Mouse (Mus musculus) neural tube, embryonic 14.5 days (tissue): ENCODE measurements around the gene Chst10. TPM values are rescaled to one million over a fixed set of nuclear protein-coding genes. Genes with fewer than 3 reads are reported as not detected.

ENCODE experiments used
- ATAC-seq: fragments of 200-750 bp; cut with Nextera tagmentation; 2 replicates; pipeline ENCODE4 v1.8.0; 2017; ENCODE audit warnings: low read depth, mild to moderate bottlenecking, moderate TSS enrichment, moderate library complexity
- H3K27ac ChIP-seq: fragments of 300-500 bp; sonication (generic); 2 replicates; pipeline ENCODE4 v1.5.1; 2014; ENCODE audit warnings: low read depth, mild to moderate bottlenecking, control low read depth, low read length, moderate library complexity, mixed read lengths
- H3K27me3 ChIP-seq: fragments of 300-500 bp; sonication (generic); 2 replicates; pipeline ENCODE4 v1.6.1; 2014; ENCODE audit warnings: low read length; ENCODE audit not compliant: control insufficient read depth, insufficient read depth
- H3K36me3 ChIP-seq: fragments of 300-500 bp; sonication (generic); 2 replicates; pipeline ENCODE4 v1.6.1; 2014; ENCODE audit warnings: low read length, mixed read lengths; ENCODE audit not compliant: control insufficient read depth, insufficient read depth
- H3K4me1 ChIP-seq: fragments of 300-500 bp; sonication (generic); 2 replicates; pipeline ENCODE4 v1.6.1; 2014; ENCODE audit warnings: low read length; ENCODE audit not compliant: control insufficient read depth, insufficient read depth
- H3K4me2 ChIP-seq: fragments of 300-500 bp; sonication (generic); 2 replicates; pipeline ENCODE4 v1.6.1; 2014; ENCODE audit warnings: mild to moderate bottlenecking, low read depth, low read length, control low read depth
- H3K4me3 ChIP-seq: fragments of 300-500 bp; sonication (generic); 2 replicates; pipeline ENCODE4 v1.5.1; 2014; ENCODE audit warnings: low read depth, low read length, control low read depth, mixed read lengths
- H3K9ac ChIP-seq: fragments of 300-500 bp; sonication (generic); replicated peaks from 2 replicates; pipeline ENCODE4 v1.6.1; 2014; ENCODE audit warnings: low read depth, mild to moderate bottlenecking, control low read depth, low read length, mixed read lengths
- H3K9me3 ChIP-seq: fragments of 300-500 bp; sonication (generic); 2 replicates; pipeline ENCODE4 v1.6.1; 2016; ENCODE audit warnings: low read length; ENCODE audit not compliant: control insufficient read depth
- WGBS: fragments of 180-500 bp; shearing (Covaris S2); extraction: QIAGEN DNeasy Blood & Tissue Kit; methylation state at CpG from one replicate; pipeline ENCODE4 v1.1.7; 2014; 5-methylcytosine and 5-hydroxymethylcytosine counted together
- polyA plus RNA-seq: library from polyadenylated mRNA; unstranded; fragments of >200 nt; fragmentation: Nextera tagmentation; extraction: Ambion mirVana; gene quantifications from 2 replicates; pipeline ENCODE4 v1.2.1, GENCODE M21; 2014

Gene Chst10
- polyA plus RNA-seq, 1 experiment from 2014 or later = 68.7 TPM

GRCm38 (mm10) chr1:38836477-38836872 is 61.5 kb downstream of the Chst10 start, which contains the start of gene Lonrf2:
Lonrf2 (minus strand) TSS chr1:38836711.
- H3K4me1 ChIP-seq = peaks cover 12% of the 10 kb centered on the region; the same call in 1 of the 2 replicates
- peak within 1 kb of the TSS; percentile 75 for H3K4me3 ChIP-seq
- no peaks in the 10 kb centered on the region for H3K36me3 ChIP-seq
- H3K9me3 ChIP-seq = no peaks in the 10 kb centered on the region
- H3K27me3 ChIP-seq = no peaks in the 10 kb centered on the region
- WGBS = under 1% methylated on average over 45 of the region's 47 CpGs
- peak within 1 kb of the TSS; percentile 98 for H3K4me2 ChIP-seq
- H3K27ac ChIP-seq = peak within 1 kb of the TSS; percentile 96
- peak within 1 kb of the TSS; percentile 92 for H3K9ac ChIP-seq
- ATAC-seq = peak; percentile 95

GRCm38 (mm10) chr1:38835568-38836476 is 62.1 kb downstream of the Chst10 start:
- Histone ChIP-seq H3K4me3 (peak overlapping the region; percentile 75), H3K4me1 (peaks cover 12% of the 10 kb centered on the region; the same call in 1 of the 2 replicates), H3K27me3 (no peaks in the 10 kb centered on the region), H3K27ac (peak overlapping the region; percentile 96), H3K4me2 (peak overlapping the region; percentile 98), H3K36me3 (no peaks in the 10 kb centered on the region), H3K9ac (peak overlapping the region; percentile 92), H3K9me3 (no peaks in the 10 kb centered on the region)
- ATAC-seq = peak; percentile 73
- 1% methylated on average over 86 of the region's 103 CpGs for WGBS

GRCm38 (mm10) chr1:38834899-38835298 is 63.1 kb downstream of the Chst10 start:
- Histone ChIP-seq H3K9me3 (no peaks in the 10 kb centered on the region), H3K27me3 (no peaks in the 10 kb centered on the region), H3K27ac (no peak overlapping the region), H3K4me3 (peak overlapping the region; percentile 75), H3K4me1 (peaks cover 12% of the 10 kb centered on the region; the same call in 1 of the 2 replicates), H3K36me3 (no peaks in the 10 kb centered on the region), H3K4me2 (peak overlapping the region; percentile 98), H3K9ac (no peak overlapping the region)
- 29% methylated on average over 3 of the region's 3 CpGs for WGBS
- ATAC-seq = no peak

GRCm38 (mm10) chr1:38824926-38825325 is 73.0 kb downstream of the Chst10 start:
- H3K4me2 ChIP-seq = no peak overlapping the region
- WGBS = 83% methylated on average over 2 of the region's 2 CpGs
- H3K9ac ChIP-seq = no peak overlapping the region
- ATAC-seq = no peak
- H3K27ac ChIP-seq = no peak overlapping the region
- no peaks in the 10 kb centered on the region for H3K9me3 ChIP-seq
- H3K27me3 ChIP-seq = no peaks in the 10 kb centered on the region
- no peaks in the 10 kb centered on the region for H3K4me1 ChIP-seq
- H3K36me3 ChIP-seq = no peaks in the 10 kb centered on the region
- H3K4me3 ChIP-seq = no peak overlapping the region

- no peaks in the 10 kb centered on the region for H3K4me1 ChIP-seq
- H3K27ac ChIP-seq = no peak overlapping the region
- H3K4me2 ChIP-seq = no peak overlapping the region
- H3K27me3 ChIP-seq = no peaks in the 10 kb centered on the region
- no peak for ATAC-seq
- WGBS = 70% methylated on average over 2 of the region's 2 CpGs
- H3K9ac ChIP-seq = no peak overlapping the region
- H3K36me3 ChIP-seq = no peaks in the 10 kb centered on the region
- no peak overlapping the region for H3K4me3 ChIP-seq
- H3K9me3 ChIP-seq = no peaks in the 10 kb centered on the region
Measured at GRCm38 (mm10) chr1:38823851-38824250, 74.1 kb downstream of the Chst10 start.

- H3K4me1 ChIP-seq = no peaks in the 10 kb centered on the region; the same call in 1 of the 2 replicates
- no peaks in the 10 kb centered on the region for H3K27me3 ChIP-seq
- H3K36me3 ChIP-seq = peaks cover 5% of the 10 kb centered on the region; the same call in 1 of the 2 replicates
- no peak overlapping the region for H3K27ac ChIP-seq
- ATAC-seq = no peak
- H3K9me3 ChIP-seq = no peaks in the 10 kb centered on the region
- no peak overlapping the region for H3K4me2 ChIP-seq
- H3K9ac ChIP-seq = no peak overlapping the region
- no peak overlapping the region for H3K4me3 ChIP-seq
Measured at GRCm38 (mm10) chr1:38819691-38820090, 78.3 kb downstream of the Chst10 start.

- Histone ChIP-seq H3K27ac (peak overlapping the region; percentile 66; the same call in 1 of the 2 replicates), H3K4me3 (no peak overlapping the region), H3K4me2 (no peak overlapping the region), H3K9me3 (no peaks in the 10 kb centered on the region), H3K27me3 (no peaks in the 10 kb centered on the region), H3K36me3 (peaks cover 11% of the 10 kb centered on the region), H3K4me1 (no peaks in the 10 kb centered on the region; the same call in 1 of the 2 replicates), H3K9ac (no peak overlapping the region)
- peak; percentile 51; the same call in 1 of the 2 replicates for ATAC-seq
- WGBS = 53% methylated on average over 3 of the region's 3 CpGs
Measured at GRCm38 (mm10) chr1:38817671-38818070, 80.3 kb downstream of the Chst10 start.

- ATAC-seq = no peak
- Histone ChIP-seq H3K36me3 (peaks cover 13% of the 10 kb centered on the region), H3K27ac (peak overlapping the region; percentile 66; the same call in 1 of the 2 replicates), H3K9ac (no peak overlapping the region), H3K9me3 (no peaks in the 10 kb centered on the region), H3K4me1 (no peaks in the 10 kb centered on the region; the same call in 1 of the 2 replicates), H3K4me3 (no peak overlapping the region), H3K4me2 (no peak overlapping the region), H3K27me3 (no peaks in the 10 kb centered on the region)
- WGBS = 80% methylated on average over 9 of the region's 9 CpGs
Measured at GRCm38 (mm10) chr1:38817268-38817667, 80.7 kb downstream of the Chst10 start.

- H3K9ac ChIP-seq = no peak overlapping the region
- no peaks in the 10 kb centered on the region for H3K9me3 ChIP-seq
- H3K4me1 ChIP-seq = no peaks in the 10 kb centered on the region; the same call in 1 of the 2 replicates
- H3K4me2 ChIP-seq = no peak overlapping the region
- no peaks in the 10 kb centered on the region for H3K27me3 ChIP-seq
- 35% methylated on average over 4 of the region's 4 CpGs for WGBS
- H3K36me3 ChIP-seq = peaks cover 17% of the 10 kb centered on the region
- peak; percentile 44; the same call in 1 of the 2 replicates for ATAC-seq
- peak overlapping the region; percentile 66; the same call in 1 of the 2 replicates for H3K27ac ChIP-seq
- H3K4me3 ChIP-seq = no peak overlapping the region
Measured at GRCm38 (mm10) chr1:38816306-38816705, 81.7 kb downstream of the Chst10 start.
